Comparison of ENCODE assay signal across 1 mouse cellular context in the genomic region with DNA sequence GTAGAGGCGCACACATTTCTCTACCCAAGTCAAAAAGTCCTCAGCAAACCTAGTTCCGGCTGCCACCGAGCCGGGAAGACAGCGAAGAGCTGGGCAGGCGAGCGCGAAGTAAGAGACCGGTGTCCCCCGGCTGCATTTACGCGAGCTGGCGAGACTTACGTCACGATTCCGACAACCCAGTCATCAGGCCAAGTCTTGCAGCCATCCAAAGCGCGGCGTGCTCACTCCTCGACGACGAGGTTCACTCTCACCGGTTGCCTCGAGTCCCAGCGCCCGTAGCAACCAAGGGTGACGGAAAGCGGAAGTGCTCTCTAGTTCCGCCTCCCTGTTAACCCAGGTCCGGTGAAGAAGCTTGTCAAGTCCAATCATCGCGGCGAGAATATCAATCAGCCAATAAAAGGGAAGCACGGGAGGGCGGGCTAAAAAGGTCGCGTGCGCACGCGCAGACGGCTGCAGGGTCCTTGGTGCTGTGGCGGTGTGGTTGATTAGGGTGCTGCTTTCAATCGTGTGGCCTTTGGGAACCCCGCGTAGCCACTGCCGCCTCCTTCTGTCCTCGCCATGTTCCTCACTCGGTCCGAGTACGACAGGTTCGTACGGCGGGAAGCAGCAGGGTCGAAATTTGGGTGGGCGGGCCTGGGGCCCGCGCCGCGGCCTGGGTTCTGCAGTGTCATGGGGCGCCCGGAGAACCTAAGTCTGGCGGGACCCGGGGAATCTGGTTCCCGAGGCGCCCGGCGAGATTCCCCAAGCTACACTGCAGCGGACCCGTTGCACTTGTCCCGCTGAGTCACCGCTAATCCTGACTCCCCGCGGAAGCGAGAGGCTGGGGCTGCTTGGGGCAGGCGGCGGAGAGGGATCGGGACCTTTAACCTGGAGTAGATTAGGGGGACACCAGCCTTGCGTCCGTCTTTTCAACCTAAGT.
TF ChIP-seq lines count a peak whose summit lies in the region.

Gene Psma5, plus strand, starts transcription at position 208 of the 919 bp plus-strand sequence.

TF ChIP-seq in CH12.LX, 34 proteins besides CTCF, POLR2A, EP300 and RAD21 (continued from another document):
- TF ChIP-seq TCF12 (IDR thresholded peaks at IDR 0.05; ENCODE audit: low read depth, low read length) = peak; percentile 66
- no peak for TF ChIP-seq ZNF384 (IDR thresholded peaks at IDR 0.05; ENCODE audit: low read depth, low read length)
- no peak for TF ChIP-seq JUND (conservative IDR thresholded peaks at IDR 0.05; ENCODE audit: low read depth, low read length)
- peak; percentile 87 for TF ChIP-seq NRF1 (IDR thresholded peaks at IDR 0.05; ENCODE audit: low read depth, low read length)
- peak; percentile 94 for TF ChIP-seq ELF1 (IDR thresholded peaks at IDR 0.05; ENCODE audit: low read depth, low read length)
- no peak for TF ChIP-seq JUN (IDR thresholded peaks at IDR 0.05; ENCODE audit: insufficient read depth, low read depth, low read length)
- no peak for TF ChIP-seq CHD1 (IDR thresholded peaks at IDR 0.05; ENCODE audit: low read depth, low read length)
- TF ChIP-seq MEF2A (IDR thresholded peaks at IDR 0.05; ENCODE audit: borderline replicate concordance, low read depth, low read length) = no peak
- TF ChIP-seq KAT2A (IDR thresholded peaks at IDR 0.05; ENCODE audit: insufficient replicate concordance, low read length) = peak; percentile 79; the same call in 1 of the 2 replicates
- no peak for TF ChIP-seq ZKSCAN1 (IDR thresholded peaks at IDR 0.05; ENCODE audit: borderline replicate concordance, low read depth, low read length)
- peak; percentile 94 for TF ChIP-seq CHD2 (IDR thresholded peaks at IDR 0.05; ENCODE audit: low read length)
- 0 out of 2 replicates have a peak, but pooled peaks have one; percentile 35 for TF ChIP-seq GABPA (IDR thresholded peaks at IDR 0.05; ENCODE audit: insufficient replicate concordance, low read depth, low read length)
- no peak for TF ChIP-seq MAZ (IDR thresholded peaks at IDR 0.05; ENCODE audit: low read depth, low read length)
- peak; percentile 86 for TF ChIP-seq HCFC1 (IDR thresholded peaks at IDR 0.05; ENCODE audit: low read depth, low read length)
- peak; percentile 52 for TF ChIP-seq ZMIZ1 (IDR thresholded peaks at IDR 0.05; ENCODE audit: low read depth, low read length)
- no peak for TF ChIP-seq PAX5 (IDR thresholded peaks at IDR 0.05; ENCODE audit: low read length)
- TF ChIP-seq RCOR1 (conservative IDR thresholded peaks at IDR 0.05; ENCODE audit: low read depth, low read length) = no peak
- TF ChIP-seq SMC3 (IDR thresholded peaks at IDR 0.05; ENCODE audit: low read depth, low read length) = no peak
- no peak for TF ChIP-seq ZC3H11A (IDR thresholded peaks at IDR 0.05; ENCODE audit: low read depth, low read length)
- TF ChIP-seq SIN3A (IDR thresholded peaks at IDR 0.05; ENCODE audit: low read length) = peak; percentile 97
- TF ChIP-seq MXI1 (IDR thresholded peaks at IDR 0.05; ENCODE audit: low read depth, low read length) = peak; percentile 95
- peak; percentile 95 for TF ChIP-seq MAX (IDR thresholded peaks at IDR 0.05; ENCODE audit: low read length)
- TF ChIP-seq TBP (conservative IDR thresholded peaks at IDR 0.05; ENCODE audit: low read depth, low read length) = no peak; the same call in 1 of the 2 replicates
- TF ChIP-seq MAFK (IDR thresholded peaks at IDR 0.05; ENCODE audit: insufficient replicate concordance, low read length) = peak; percentile 17; the same call in 1 of the 2 replicates
TF ChIP-seq in CH12.LX: peak in this region for 18.
